Mouse (Mus musculus): ENCODE data around the gene Rbks. TPM values are rescaled to one million over a fixed set of nuclear protein-coding genes. Genes with fewer than 3 reads are reported as not detected.
A peak's percentile ranks its signal among the peaks of the same experiment; 100 is the strongest.

Rbks gene
- 0.95 and 1.5 TPM in 2 replicates for polyA plus RNA-seq (2012; rRNA removed)

DNA sequence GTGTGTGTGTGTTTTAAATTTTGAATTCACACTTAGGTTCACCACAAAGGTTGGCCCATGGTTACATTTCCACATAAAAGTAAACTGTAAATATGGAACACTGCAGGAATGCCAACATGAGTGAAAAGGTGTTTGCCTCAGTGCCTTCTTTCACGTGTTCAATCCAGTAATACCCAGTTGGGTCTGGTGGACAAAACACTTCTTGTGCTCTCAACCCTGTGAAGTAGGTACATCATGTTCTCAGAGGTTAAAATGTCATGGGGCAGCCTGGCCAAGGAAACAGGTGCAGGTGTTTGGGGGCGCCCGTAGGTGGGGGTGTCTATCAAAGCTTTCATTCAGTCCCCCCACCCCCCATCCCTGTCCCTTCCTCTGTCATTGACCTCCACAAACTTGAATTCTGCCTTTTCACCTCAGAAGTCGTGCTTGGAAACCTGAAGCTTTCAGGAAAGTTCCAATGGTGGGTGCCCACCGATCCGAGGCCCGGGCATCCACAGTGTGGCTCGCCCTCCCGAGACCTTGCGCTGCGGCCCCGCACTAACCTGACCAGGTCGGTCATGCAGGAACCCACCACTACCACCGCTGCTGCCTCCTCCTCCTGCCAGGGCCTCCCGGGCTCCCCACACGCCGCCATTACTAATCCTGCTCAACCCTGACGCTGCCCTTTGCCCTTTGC lies at the start of gene Rbks:
Rbks (minus strand) TSS at position 657 of the 673 bp plus-strand sequence.
- peak; percentile 11 for DNase-seq (ENCODE audit: low read depth)
- TF ChIP-seq POLR2A (IDR thresholded peaks at IDR 0.05; ENCODE audit: borderline replicate concordance, extremely low read depth, insufficient read depth, insufficient read length, poor library complexity, severe bottlenecking) (no peak), CTCF (IDR thresholded peaks at IDR 0.05; ENCODE audit: borderline replicate concordance, extremely low read depth, insufficient read depth, insufficient read length) (no peak)

- no peak for DNase-seq (ENCODE audit: low read depth)
- TF ChIP-seq CTCF (IDR thresholded peaks at IDR 0.05; ENCODE audit: borderline replicate concordance, extremely low read depth, insufficient read depth, insufficient read length) (no peak), POLR2A (IDR thresholded peaks at IDR 0.05; ENCODE audit: borderline replicate concordance, extremely low read depth, insufficient read depth, insufficient read length, poor library complexity, severe bottlenecking) (no peak)
Measured at GRCm38 (mm10) chr5:31742521-31743031, 45.1 kb upstream of the Rbks start.

DNA sequence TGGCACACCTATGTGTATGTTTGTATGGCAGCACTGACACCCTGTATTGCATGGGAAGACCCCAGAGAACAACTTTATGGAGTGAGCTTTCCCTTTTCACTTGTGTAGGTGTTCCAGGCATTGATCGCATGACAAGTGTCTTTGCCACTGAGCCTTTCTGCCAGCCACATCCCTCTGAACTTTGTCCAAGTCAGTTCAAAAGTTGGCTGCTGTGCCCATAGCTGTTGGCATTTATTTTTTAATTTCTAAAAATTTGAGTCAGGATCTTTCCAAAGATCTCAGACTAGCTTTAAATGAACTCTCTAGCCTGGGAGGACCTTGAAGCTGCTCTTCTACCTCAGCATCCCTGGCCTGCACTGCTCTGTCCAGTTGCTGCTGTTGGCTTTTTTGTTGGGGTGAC lies 44.5 kb upstream of the Rbks start:
- TF ChIP-seq CTCF (IDR thresholded peaks at IDR 0.05; ENCODE audit: borderline replicate concordance, extremely low read depth, insufficient read depth, insufficient read length) (no peak), POLR2A (IDR thresholded peaks at IDR 0.05; ENCODE audit: borderline replicate concordance, extremely low read depth, insufficient read depth, insufficient read length, poor library complexity, severe bottlenecking) (no peak)
- no peak for DNase-seq (ENCODE audit: low read depth)

DNA sequence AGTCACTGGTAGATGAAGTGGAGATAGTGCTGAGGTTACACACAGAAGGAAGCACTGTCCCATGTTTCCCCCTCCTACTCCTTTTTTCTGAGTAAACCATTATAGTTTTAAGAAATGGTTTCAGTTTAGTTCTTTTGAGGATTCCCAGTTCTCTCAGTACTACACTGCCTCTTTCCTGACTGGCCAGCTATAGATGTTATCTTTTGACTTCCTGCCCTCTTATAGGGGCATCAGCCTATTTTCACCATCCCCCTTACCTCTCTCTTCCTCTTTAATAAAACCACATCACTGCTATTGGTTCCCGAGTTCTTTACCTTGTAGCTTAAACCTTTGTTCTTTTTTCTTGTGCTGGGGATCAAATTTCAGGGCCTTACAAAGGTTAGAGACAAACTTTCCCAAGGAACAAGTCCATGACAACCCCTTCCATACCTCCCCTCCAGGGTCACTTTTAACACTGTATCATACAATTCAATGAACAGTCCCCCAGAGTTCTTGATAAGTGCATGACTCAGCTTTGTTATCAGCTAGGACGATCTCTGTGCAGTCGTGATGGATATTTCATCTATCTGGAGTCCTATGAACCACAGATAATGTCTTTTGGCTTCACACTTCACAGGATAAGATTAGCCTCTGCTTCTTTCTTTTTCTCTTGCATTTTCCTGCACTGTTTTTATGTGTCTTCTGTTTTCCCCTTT lies 35.4 kb upstream of the Rbks start:
- TF ChIP-seq CTCF (IDR thresholded peaks at IDR 0.05; ENCODE audit: borderline replicate concordance, extremely low read depth, insufficient read depth, insufficient read length) (no peak), POLR2A (IDR thresholded peaks at IDR 0.05; ENCODE audit: borderline replicate concordance, extremely low read depth, insufficient read depth, insufficient read length, poor library complexity, severe bottlenecking) (no peak)
- DNase-seq (ENCODE audit: low read depth): no peak

DNA sequence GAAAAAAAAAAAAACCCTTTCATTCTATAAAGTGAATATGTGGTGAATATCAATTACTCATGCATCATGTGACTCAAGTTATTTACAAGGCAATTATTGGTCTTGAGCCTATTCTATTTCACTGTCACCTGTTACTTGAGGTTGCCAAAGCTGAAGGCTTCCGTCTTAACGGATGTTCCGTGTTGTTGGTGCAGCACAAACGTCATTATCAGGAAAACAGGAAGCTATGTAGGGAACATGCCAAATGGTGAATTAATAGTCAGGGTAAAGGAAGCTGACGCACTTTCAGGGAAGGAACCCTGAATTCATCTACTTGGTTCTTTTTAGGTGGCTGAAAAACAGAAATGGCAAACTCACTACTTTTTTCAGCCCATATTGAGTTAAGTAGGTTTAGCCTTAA lies 30.0 kb upstream of the Rbks start:
- peak; percentile 1 for DNase-seq (ENCODE audit: low read depth)
- TF ChIP-seq POLR2A (IDR thresholded peaks at IDR 0.05; ENCODE audit: borderline replicate concordance, extremely low read depth, insufficient read depth, insufficient read length, poor library complexity, severe bottlenecking) (no peak), CTCF (IDR thresholded peaks at IDR 0.05; ENCODE audit: borderline replicate concordance, extremely low read depth, insufficient read depth, insufficient read length) (no peak)

DNA sequence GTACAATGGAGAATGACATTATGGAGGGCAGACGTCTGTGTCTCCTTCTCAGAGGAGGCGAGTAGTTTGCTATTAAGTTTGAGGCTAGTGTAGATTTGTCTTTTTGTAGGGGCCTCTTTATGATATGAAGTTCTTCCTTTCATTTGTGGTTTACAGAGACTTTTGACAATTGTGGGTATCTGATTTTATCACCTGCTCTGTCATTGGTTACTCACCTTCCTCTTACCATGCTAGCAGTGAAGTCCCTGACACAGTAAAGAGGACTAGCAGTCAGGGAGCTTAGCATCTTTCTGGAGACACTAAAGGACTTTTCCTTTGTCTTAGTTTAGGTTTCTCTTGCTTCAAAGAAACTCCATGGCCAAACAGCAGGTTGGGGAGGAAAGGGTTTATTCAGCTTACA lies 28.5 kb upstream of the Rbks start:
- no peak for TF ChIP-seq CTCF (IDR thresholded peaks at IDR 0.05; ENCODE audit: borderline replicate concordance, extremely low read depth, insufficient read depth, insufficient read length)
- no peak for TF ChIP-seq POLR2A (IDR thresholded peaks at IDR 0.05; ENCODE audit: borderline replicate concordance, extremely low read depth, insufficient read depth, insufficient read length, poor library complexity, severe bottlenecking)
- DNase-seq (ENCODE audit: low read depth): no peak

GRCm38 (mm10) chr5:31724519-31724918 lies 27.1 kb upstream of the Rbks start:
- peak; percentile 10 for DNase-seq (ENCODE audit: low read depth)
- TF ChIP-seq POLR2A (IDR thresholded peaks at IDR 0.05; ENCODE audit: borderline replicate concordance, extremely low read depth, insufficient read depth, insufficient read length, poor library complexity, severe bottlenecking) (no peak), CTCF (IDR thresholded peaks at IDR 0.05; ENCODE audit: borderline replicate concordance, extremely low read depth, insufficient read depth, insufficient read length) (no peak)

GRCm38 (mm10) chr5:31715486-31716150 lies 18.2 kb upstream of the Rbks start:
- no peak for DNase-seq (ENCODE audit: low read depth)

DNA sequence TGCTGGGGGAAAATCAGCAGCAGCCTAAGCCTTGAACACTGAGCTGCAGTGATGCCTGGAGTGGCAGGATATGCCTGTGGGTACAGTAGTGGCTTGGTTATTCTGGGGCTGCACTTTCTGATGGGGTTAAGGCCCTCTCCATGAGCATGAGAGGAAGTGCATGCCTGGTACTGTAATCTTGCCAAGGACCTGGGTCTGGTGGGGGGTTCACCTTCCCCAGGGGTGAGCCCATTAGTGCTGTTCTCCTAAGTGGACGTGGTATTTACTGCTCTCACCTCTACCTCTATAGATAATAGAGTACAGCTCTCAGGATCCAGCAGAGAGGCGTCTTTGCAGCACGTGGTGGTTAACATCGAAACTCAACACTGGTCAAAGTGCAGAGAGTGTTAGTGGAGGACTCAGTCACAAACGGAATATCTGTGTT lies 16.4 kb upstream of the Rbks start:
- DNase-seq (ENCODE audit: low read depth): no peak
- TF ChIP-seq CTCF (IDR thresholded peaks at IDR 0.05; ENCODE audit: borderline replicate concordance, extremely low read depth, insufficient read depth, insufficient read length) (no peak), POLR2A (IDR thresholded peaks at IDR 0.05; ENCODE audit: borderline replicate concordance, extremely low read depth, insufficient read depth, insufficient read length, poor library complexity, severe bottlenecking) (no peak)

More at GRCm38 (mm10) chr5:31715486-31716150, 18.2 kb upstream of the Rbks start:
- TF ChIP-seq CTCF (IDR thresholded peaks at IDR 0.05; ENCODE audit: borderline replicate concordance, extremely low read depth, insufficient read depth, insufficient read length): no peak
- TF ChIP-seq POLR2A (IDR thresholded peaks at IDR 0.05; ENCODE audit: borderline replicate concordance, extremely low read depth, insufficient read depth, insufficient read length, poor library complexity, severe bottlenecking): no peak

- TF ChIP-seq CTCF (IDR thresholded peaks at IDR 0.05; ENCODE audit: borderline replicate concordance, extremely low read depth, insufficient read depth, insufficient read length) (no peak), POLR2A (IDR thresholded peaks at IDR 0.05; ENCODE audit: borderline replicate concordance, extremely low read depth, insufficient read depth, insufficient read length, poor library complexity, severe bottlenecking) (no peak)
- DNase-seq (ENCODE audit: low read depth): no peak
Measured at GRCm38 (mm10) chr5:31713280-31713711, 15.9 kb upstream of the Rbks start.

DNA sequence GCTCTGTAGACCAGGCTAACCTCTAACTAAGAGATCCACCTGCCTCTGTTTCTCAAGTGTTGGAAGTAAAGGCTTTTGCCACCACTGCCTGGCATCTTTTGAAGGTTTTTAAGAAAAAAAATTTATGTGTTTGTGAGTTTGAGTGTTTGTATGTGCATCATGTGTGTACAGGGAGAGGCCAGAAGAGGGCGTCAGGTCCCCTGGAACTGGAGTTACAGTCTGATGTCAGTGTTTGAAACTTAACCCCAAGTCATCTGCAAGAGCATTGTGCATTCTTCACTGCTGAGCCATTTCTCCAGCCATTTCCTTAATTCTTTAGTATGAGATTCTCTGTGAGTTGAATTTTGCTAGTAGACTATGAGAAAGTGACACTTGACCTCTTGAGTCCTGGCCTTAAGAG lies 12.0 kb upstream of the Rbks start:
- no peak; the same call in 1 of the 2 replicates for TF ChIP-seq CTCF (IDR thresholded peaks at IDR 0.05; ENCODE audit: borderline replicate concordance, extremely low read depth, insufficient read depth, insufficient read length)
- no peak for TF ChIP-seq POLR2A (IDR thresholded peaks at IDR 0.05; ENCODE audit: borderline replicate concordance, extremely low read depth, insufficient read depth, insufficient read length, poor library complexity, severe bottlenecking)
- DNase-seq (ENCODE audit: low read depth): no peak
